Mouse (Mus musculus): ENCODE data around the gene Tmem136. TPM values are rescaled to one million over a fixed set of nuclear protein-coding genes. Genes with fewer than 3 reads are reported as not detected.

Gene Tmem136
- total RNA-seq, 1 experiment, result 5.1 TPM

GRCm38 (mm10) chr9:43097801-43098557, 18.4 kb downstream of the Tmem136 start:
- no peak overlapping the region for H3K9ac ChIP-seq (ENCODE audit: insufficient read depth, low read depth, low read length, poor library complexity, severe bottlenecking)
- H3K4me1 ChIP-seq (ENCODE audit: control insufficient read depth in 2 of 2, insufficient read depth in 2 of 2, low read length in 2 of 2, poor library complexity in 1 of 2), result peaks cover 2% of the 10 kb centered on the region in 2 experiments; a peak in 2 of 4 replicates
- no peak for TF ChIP-seq ZNF384 (IDR thresholded peaks at IDR 0.05; ENCODE audit: low read depth, low read length)
- TF ChIP-seq ZC3H11A (IDR thresholded peaks at IDR 0.05; ENCODE audit: borderline replicate concordance, low read depth, low read length), result no peak
- TF ChIP-seq HCFC1 (IDR thresholded peaks at IDR 0.05; ENCODE audit: borderline replicate concordance, insufficient read depth, low read length), result no peak
- no peak for TF ChIP-seq MAFK (IDR thresholded peaks at IDR 0.05; ENCODE audit: insufficient read depth, low read depth, low read length)
- in situ Hi-C loops (cut with MboI; ENCODE audit: low sequenced_read_pairs in 2 of 2, unreplicated experiment in 2 of 2), result no loop called here
- H3K36me3 ChIP-seq (ENCODE audit: control insufficient read depth, insufficient read depth, low read length, poor library complexity, severe bottlenecking), result no peaks in the 10 kb centered on the region; the same call in 1 of the 2 replicates
- no peak for DNase-seq (ENCODE audit: low read depth, low spot score)
- no peaks in the 10 kb centered on the region for H3K9me3 ChIP-seq (ENCODE audit: control insufficient read depth, insufficient read depth, low read depth, low read length)
- no peak overlapping the region for H3K27ac ChIP-seq (ENCODE audit: insufficient read depth, low read depth, low read length, poor library complexity, severe bottlenecking)
- no peak overlapping the region for H3K4me3 ChIP-seq (ENCODE audit: insufficient read depth in 1 of 2, low read depth in 1 of 2, low read length in 2 of 2, poor library complexity in 1 of 2, severe bottlenecking in 1 of 2)

GRCm38 (mm10) chr9:43096337-43096736, 20.0 kb downstream of the Tmem136 start:
- TF ChIP-seq HCFC1 (IDR thresholded peaks at IDR 0.05; ENCODE audit: borderline replicate concordance, insufficient read depth, low read length) (no peak), CHD2 (IDR thresholded peaks at IDR 0.05; ENCODE audit: low read depth, low read length) (no peak), ZNF384 (IDR thresholded peaks at IDR 0.05; ENCODE audit: low read depth, low read length) (no peak), MAFK (IDR thresholded peaks at IDR 0.05; ENCODE audit: insufficient read depth, low read depth, low read length) (no peak), ZC3H11A (IDR thresholded peaks at IDR 0.05; ENCODE audit: borderline replicate concordance, low read depth, low read length) (no peak)
- in situ Hi-C loops (cut with MboI; ENCODE audit: low sequenced_read_pairs in 2 of 2, unreplicated experiment in 2 of 2), result no loop called here

GRCm38 (mm10) chr9:43094828-43095227, 21.5 kb downstream of the Tmem136 start:
- DNase-seq (ENCODE audit: low read depth, low spot score), result no peak
- Histone ChIP-seq H3K27ac (ENCODE audit: insufficient read depth, low read depth, low read length, poor library complexity, severe bottlenecking) (no peak overlapping the region), H3K9ac (ENCODE audit: insufficient read depth, low read depth, low read length, poor library complexity, severe bottlenecking) (no peak overlapping the region), H3K4me3 (ENCODE audit: insufficient read depth in 1 of 2, low read depth in 1 of 2, low read length in 2 of 2, poor library complexity in 1 of 2, severe bottlenecking in 1 of 2) (no peak overlapping the region), H3K9me3 (ENCODE audit: control insufficient read depth, insufficient read depth, low read depth, low read length) (no peaks in the 10 kb centered on the region), H3K4me1 (ENCODE audit: control insufficient read depth in 2 of 2, insufficient read depth in 2 of 2, low read length in 2 of 2, poor library complexity in 1 of 2) (no peaks in the 10 kb centered on the region), H3K36me3 (ENCODE audit: control insufficient read depth, insufficient read depth, low read length, poor library complexity, severe bottlenecking) (no peaks in the 10 kb centered on the region)
- no peak for TF ChIP-seq ZNF384 (IDR thresholded peaks at IDR 0.05; ENCODE audit: low read depth, low read length)
- in situ Hi-C loops (cut with MboI; ENCODE audit: low sequenced_read_pairs in 2 of 2, unreplicated experiment in 2 of 2), result no loop called here

More at GRCm38 (mm10) chr9:43096337-43096736, 20.0 kb downstream of the Tmem136 start:
- 0 out of 4 replicates have a peak, but pooled peaks cover 0 to 2% of the 10 kb centered on the region in 2 experiments for H3K4me1 ChIP-seq (ENCODE audit: control insufficient read depth in 2 of 2, insufficient read depth in 2 of 2, low read length in 2 of 2, poor library complexity in 1 of 2)
- H3K27ac ChIP-seq (ENCODE audit: insufficient read depth, low read depth, low read length, poor library complexity, severe bottlenecking), result no peak overlapping the region
- H3K9ac ChIP-seq (ENCODE audit: insufficient read depth, low read depth, low read length, poor library complexity, severe bottlenecking), result no peak overlapping the region
- no peak overlapping the region for H3K4me3 ChIP-seq (ENCODE audit: insufficient read depth in 1 of 2, low read depth in 1 of 2, low read length in 2 of 2, poor library complexity in 1 of 2, severe bottlenecking in 1 of 2)
- H3K9me3 ChIP-seq (ENCODE audit: control insufficient read depth, insufficient read depth, low read depth, low read length), result no peaks in the 10 kb centered on the region
- H3K36me3 ChIP-seq (ENCODE audit: control insufficient read depth, insufficient read depth, low read length, poor library complexity, severe bottlenecking), result no peaks in the 10 kb centered on the region
- DNase-seq (ENCODE audit: low read depth, low spot score), result no peak

- no peak for TF ChIP-seq ZC3H11A (IDR thresholded peaks at IDR 0.05; ENCODE audit: borderline replicate concordance, low read depth, low read length)
- TF ChIP-seq HCFC1 (IDR thresholded peaks at IDR 0.05; ENCODE audit: borderline replicate concordance, insufficient read depth, low read length), result no peak
- no peak for TF ChIP-seq ZNF384 (IDR thresholded peaks at IDR 0.05; ENCODE audit: low read depth, low read length)
- TF ChIP-seq CHD2 (IDR thresholded peaks at IDR 0.05; ENCODE audit: low read depth, low read length), result no peak
- TF ChIP-seq MAFK (IDR thresholded peaks at IDR 0.05; ENCODE audit: insufficient read depth, low read depth, low read length), result no peak
- H3K36me3 ChIP-seq (ENCODE audit: control insufficient read depth, insufficient read depth, low read length, poor library complexity, severe bottlenecking), result no peaks in the 10 kb centered on the region
- no peak overlapping the region for H3K4me3 ChIP-seq (ENCODE audit: insufficient read depth in 1 of 2, low read depth in 1 of 2, low read length in 2 of 2, poor library complexity in 1 of 2, severe bottlenecking in 1 of 2)
- DNase-seq (ENCODE audit: low read depth, low spot score), result no peak
- in situ Hi-C loops (cut with MboI; ENCODE audit: low sequenced_read_pairs in 2 of 2, unreplicated experiment in 2 of 2), result no loop called here
- H3K4me1 ChIP-seq (ENCODE audit: control insufficient read depth in 2 of 2, insufficient read depth in 2 of 2, low read length in 2 of 2, poor library complexity in 1 of 2), result no peaks in the 10 kb centered on the region
- H3K9ac ChIP-seq (ENCODE audit: insufficient read depth, low read depth, low read length, poor library complexity, severe bottlenecking), result no peak overlapping the region
- no peak overlapping the region for H3K27ac ChIP-seq (ENCODE audit: insufficient read depth, low read depth, low read length, poor library complexity, severe bottlenecking)
- H3K9me3 ChIP-seq (ENCODE audit: control insufficient read depth, insufficient read depth, low read depth, low read length), result no peaks in the 10 kb centered on the region
These were observed 22.6 kb downstream of the Tmem136 start for GRCm38 (mm10) chr9:43093803-43094202.

Data from ES-E14 (cell line).